Comparison of ENCODE assay signal across 12 mouse cellular contexts in genomic region chr2:130767483-130767882, GRCm38 (mm10).
A peak's percentile ranks its signal among the peaks of the same experiment; 100 is the strongest.
DNase-seq lines count a peak whose midpoint lies in the region; TF ChIP-seq lines count a peak whose summit lies in the region.
"Had no signal": no experiment of that assay in that cellular context is flagged by ENCODE, and none has a peak within 500 bp of the region (broad histone marks: within the 10 kb centered on the region; RNA-seq: fewer than 3 reads in every experiment).

No protein-coding gene starts in this region.

- no peaks in the 10 kb centered on the region for H3K9me3 ChIP-seq in E14TG2a.4 (ENCODE audit: low read length)
- H3K9me3 ChIP-seq: limb, embryonic 13.5 days; midbrain, embryonic 12.5 days had no signal

- intact Hi-C loops in left cerebral cortex, adult 2 months (cut with DNase I), result no loop called here
- intact Hi-C loops in left cerebral cortex, postnatal 36 days (cut with DNase I), result no loop called here

- H3K27ac ChIP-seq in left cerebral cortex, adult 2 months, result no peak overlapping the region
- no peak overlapping the region for H3K27ac ChIP-seq in bone marrow, adult 2 months (ENCODE audit: control insufficient read depth, insufficient read depth, low read depth, low read length, poor library complexity)
- H3K27ac ChIP-seq: hindbrain, embryonic 14.5 days; limb, embryonic 13.5 days; midbrain, embryonic 12.5 days had no signal

- H3K36me3 ChIP-seq in E14TG2a.4 (ENCODE audit: insufficient read depth, low read length), result peaks cover 28% of the 10 kb centered on the region

- 68% methylated on average over 2 of the region's 2 CpGs for WGBS in bone marrow, adult 2 months

- no peak for TF ChIP-seq POLR2A in bone marrow, adult 2 months (IDR thresholded peaks at IDR 0.05; ENCODE audit: borderline replicate concordance, control insufficient read depth, low read depth, low read length)

- H3K4me3 ChIP-seq in left cerebral cortex, adult 2 months, result no peak overlapping the region
- H3K4me3 ChIP-seq in E14TG2a.4 (replicated peaks; ENCODE audit: low read length), result no peak overlapping the region
- no peak overlapping the region for H3K4me3 ChIP-seq in bone marrow, adult 2 months (replicated peaks; ENCODE audit: control insufficient read depth, low read depth, low read length)
- H3K4me3 ChIP-seq: limb, embryonic 13.5 days; midbrain, embryonic 12.5 days had no signal

- no peaks in the 10 kb centered on the region for H3K27me3 ChIP-seq in E14TG2a.4 (ENCODE audit: insufficient read depth, low read length)
- H3K27me3 ChIP-seq: limb, embryonic 13.5 days; midbrain, embryonic 12.5 days had no signal

- H3K4me1 ChIP-seq in E14TG2a.4 (replicated peaks; ENCODE audit: low read depth, low read length), result 0 out of 2 replicates have a peak, but pooled peaks cover under 1% of the 10 kb centered on the region
- no peaks in the 10 kb centered on the region for H3K4me1 ChIP-seq in bone marrow, adult 2 months (ENCODE audit: control insufficient read depth, insufficient read depth, low read length)
- H3K4me1 ChIP-seq: limb, embryonic 13.5 days; midbrain, embryonic 12.5 days had no signal

- DNase-seq in left cerebral cortex, adult 2 months (ENCODE audit: extremely low spot score in 1 of 2, low spot score in 2 of 2), result no peak
- no peak for DNase-seq in left cerebral cortex, postnatal 36 days (ENCODE audit: low spot score in 2 of 2)
- DNase-seq in retina, postnatal 1 day, result peak; percentile 45
- DNase-seq in adrenal gland, adult 2 months, result no peak
- DNase-seq in layer of hippocampus, adult 9-10 months (ENCODE audit: low spot score), result no peak
- DNase-seq: adrenal gland, postnatal 36 days; gastrocnemius, postnatal 36 days had no signal

- TF ChIP-seq CTCF in left cerebral cortex, adult 2 months (IDR thresholded peaks at IDR 0.05), result peak; percentile 38
- peak; percentile 24 for TF ChIP-seq CTCF in E14TG2a.4 (conservative IDR thresholded peaks at IDR 0.05; ENCODE audit: low read length)
- 0 out of 2 replicates have a peak, but pooled peaks have one; percentile 28 for TF ChIP-seq CTCF in bone marrow, adult 2 months (IDR thresholded peaks at IDR 0.05; ENCODE audit: control insufficient read depth, insufficient read depth, low read length)
